Mouse (Mus musculus) testis, adult 2 months (tissue): ENCODE results near the gene Rimkla. TPM values are rescaled to one million over a fixed set of nuclear protein-coding genes. Genes with fewer than 3 reads are reported as not detected.

Source experiments
- H3K27ac ChIP-seq: fragments of 200-500 bp; 2 replicates; pipeline ENCODE4 v1.5.1; 2012; ENCODE audit warnings: low read depth, low read length; ENCODE audit not compliant: control insufficient read depth, insufficient read depth
- H3K27me3 ChIP-seq: fragments of 200-500 bp; 2 replicates; pipeline ENCODE4 v1.6.1; 2012; ENCODE audit warnings: mild to moderate bottlenecking, low read length, moderate library complexity; ENCODE audit not compliant: control insufficient read depth, insufficient read depth
- H3K36me3 ChIP-seq: fragments of 200-500 bp; 2 replicates; pipeline ENCODE4 v1.6.1; 2012; ENCODE audit warnings: mild to moderate bottlenecking, low read length; ENCODE audit not compliant: control insufficient read depth, insufficient read depth
- H3K4me1 ChIP-seq: fragments of 200-500 bp; 2 replicates; pipeline ENCODE4 v1.6.1; 2012; ENCODE audit warnings: low read length; ENCODE audit not compliant: control insufficient read depth, insufficient read depth
- H3K4me3 ChIP-seq: fragments of 200-500 bp; 2 replicates; pipeline ENCODE4 v1.5.1; 2012; ENCODE audit warnings: low read depth, mild to moderate bottlenecking, low read length, moderate library complexity, mixed read lengths; ENCODE audit not compliant: control insufficient read depth
- CTCF ChIP-seq: fragments of 200-500 bp; IDR thresholded peaks from 2 replicates; pipeline ENCODE4 v1.5.1; 2012; ENCODE audit warnings: low read depth, mild to moderate bottlenecking, inconsistent platforms, low read length, moderate library complexity; ENCODE audit not compliant: control insufficient read depth, insufficient read depth, insufficient replicate concordance
- POLR2A ChIP-seq: fragments of 200-500 bp; IDR thresholded peaks from 2 replicates; pipeline ENCODE4 v1.6.1; 2012; ENCODE audit warnings: low read depth, mild to moderate bottlenecking, inconsistent platforms, low read length, moderate library complexity; ENCODE audit not compliant: control insufficient read depth
- polyA plus RNA-seq: library from polyadenylated mRNA; depleted of rRNA; stranded (reverse); fragments of >200 nt; gene quantifications from 2 replicates; pipeline ENCODE4 v1.2.3, GENCODE M21; 2012

Gene Rimkla
- polyA plus RNA-seq, 1 experiment, result 0.65 TPM

- H3K4me3 ChIP-seq, result peak overlapping the region; percentile 66; the same call in 1 of the 2 replicates
- no peaks in the 10 kb centered on the region for H3K36me3 ChIP-seq
- no peak for TF ChIP-seq POLR2A
- no peak for TF ChIP-seq CTCF
- no peaks in the 10 kb centered on the region for H3K27me3 ChIP-seq
- H3K27ac ChIP-seq, result no peak overlapping the region
- peaks cover 3% of the 10 kb centered on the region; the same call in 1 of the 2 replicates for H3K4me1 ChIP-seq
These were observed 502 bp upstream of the Rimkla start for GRCm38 (mm10) chr4:119492933-119493327.

- no peak overlapping the region for H3K27ac ChIP-seq
- H3K4me3 ChIP-seq, result no peak overlapping the region
- no peaks in the 10 kb centered on the region for H3K36me3 ChIP-seq
- peaks cover 3% of the 10 kb centered on the region; the same call in 1 of the 2 replicates for H3K4me1 ChIP-seq
- peak; percentile 40; the same call in 1 of the 2 replicates for TF ChIP-seq CTCF
- no peak for TF ChIP-seq POLR2A
- H3K27me3 ChIP-seq, result no peaks in the 10 kb centered on the region
These were observed 1.6 kb downstream of the Rimkla start for GRCm38 (mm10) chr4:119490806-119491205.

DNA sequence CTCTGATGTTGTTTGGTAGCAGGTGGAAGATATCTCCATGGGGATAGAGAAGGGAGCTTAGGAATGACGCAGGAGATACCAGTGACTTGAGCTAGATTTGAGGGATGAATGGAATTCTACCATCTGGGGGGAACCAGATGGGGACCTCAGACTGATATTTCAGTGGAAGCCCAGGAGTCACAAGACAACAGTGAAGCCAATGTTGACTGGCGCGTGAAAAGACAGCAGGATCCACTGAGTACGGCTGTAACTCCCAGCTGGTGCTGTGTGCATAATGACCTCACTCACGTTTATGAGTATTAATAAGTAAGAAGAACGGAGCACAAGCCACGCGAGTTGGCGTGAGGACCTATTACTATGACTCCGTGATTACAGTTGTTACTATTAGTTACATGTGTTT is 2.8 kb downstream of the Rimkla start:
- no peak overlapping the region for H3K27ac ChIP-seq
- TF ChIP-seq CTCF (no peak), POLR2A (no peak)
- H3K4me3 ChIP-seq, result no peak overlapping the region
- peaks cover 3% of the 10 kb centered on the region; the same call in 1 of the 2 replicates for H3K4me1 ChIP-seq
- no peaks in the 10 kb centered on the region for H3K36me3 ChIP-seq
- H3K27me3 ChIP-seq, result no peaks in the 10 kb centered on the region

GRCm38 (mm10) chr4:119484882-119485281 is 7.5 kb downstream of the Rimkla start:
- no peaks in the 10 kb centered on the region for H3K4me1 ChIP-seq
- TF ChIP-seq CTCF (no peak), POLR2A (no peak)
- H3K27ac ChIP-seq, result no peak overlapping the region
- no peaks in the 10 kb centered on the region for H3K27me3 ChIP-seq
- H3K36me3 ChIP-seq, result no peaks in the 10 kb centered on the region
- H3K4me3 ChIP-seq, result no peak overlapping the region

- Histone ChIP-seq H3K4me1 (no peaks in the 10 kb centered on the region), H3K27ac (no peak overlapping the region), H3K4me3 (no peak overlapping the region), H3K27me3 (no peaks in the 10 kb centered on the region), H3K36me3 (no peaks in the 10 kb centered on the region)
- TF ChIP-seq CTCF (no peak), POLR2A (no peak)
These were observed 9.4 kb downstream of the Rimkla start for GRCm38 (mm10) chr4:119483051-119483450.

GRCm38 (mm10) chr4:119473150-119473549 is 19.3 kb downstream of the Rimkla start:
- TF ChIP-seq POLR2A, result no peak
- TF ChIP-seq CTCF, result no peak
- Histone ChIP-seq H3K4me3 (no peak overlapping the region), H3K27ac (no peak overlapping the region), H3K4me1 (peaks cover 5% of the 10 kb centered on the region; the same call in 1 of the 2 replicates), H3K27me3 (no peaks in the 10 kb centered on the region), H3K36me3 (no peaks in the 10 kb centered on the region)

- H3K27ac ChIP-seq, result no peak overlapping the region
- peaks cover 5% of the 10 kb centered on the region; the same call in 1 of the 2 replicates for H3K4me1 ChIP-seq
- H3K36me3 ChIP-seq, result no peaks in the 10 kb centered on the region
- TF ChIP-seq POLR2A (no peak), CTCF (no peak)
- H3K27me3 ChIP-seq, result no peaks in the 10 kb centered on the region
- H3K4me3 ChIP-seq, result no peak overlapping the region
These were observed 19.9 kb downstream of the Rimkla start for GRCm38 (mm10) chr4:119472545-119472944.

DNA sequence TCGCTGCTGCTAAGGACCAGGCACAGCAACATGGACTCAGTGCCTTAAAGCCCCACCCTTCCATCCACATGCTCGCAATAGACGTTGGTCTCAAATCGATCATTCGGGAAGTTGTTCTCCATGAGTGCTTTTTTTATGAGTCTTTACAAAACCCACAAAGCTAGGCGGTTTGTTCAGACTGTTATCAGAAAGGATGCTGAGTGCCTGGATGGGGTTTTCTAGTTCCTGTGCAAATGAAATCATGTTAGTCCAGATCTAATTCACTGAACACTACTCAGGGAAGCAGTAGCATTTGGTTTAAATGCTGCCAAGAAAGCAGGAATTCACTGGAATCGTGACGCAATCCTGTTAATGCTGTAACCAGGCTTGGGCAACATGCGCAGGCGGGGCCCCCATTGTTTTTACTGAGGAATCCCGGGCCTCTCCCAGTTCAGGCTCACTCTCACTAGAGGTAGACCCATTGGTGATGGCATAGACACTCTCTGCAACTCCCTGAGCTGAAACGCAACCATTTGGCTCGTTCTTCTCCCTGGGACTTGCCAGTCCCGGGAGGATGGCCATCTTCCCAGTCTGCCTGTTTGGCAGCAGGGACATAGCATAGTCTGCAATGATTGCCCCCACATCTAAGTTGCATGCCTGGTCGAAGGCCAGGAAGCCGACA is 24.6 kb downstream of the Rimkla start:
- H3K36me3 ChIP-seq, result no peaks in the 10 kb centered on the region
- no peaks in the 10 kb centered on the region for H3K27me3 ChIP-seq
- H3K4me1 ChIP-seq, result no peaks in the 10 kb centered on the region
- TF ChIP-seq POLR2A, result no peak
- no peak for TF ChIP-seq CTCF
- H3K27ac ChIP-seq, result no peak overlapping the region
- no peak overlapping the region for H3K4me3 ChIP-seq
